Mouse (Mus musculus): ENCODE results near the gene Gm13090.

- TF ChIP-seq POLR2A (IDR thresholded peaks at IDR 0.05; ENCODE audit: low read depth, low read length) (no peak), CTCF (IDR thresholded peaks at IDR 0.05; ENCODE audit: extremely low read depth, insufficient read depth, insufficient read length, insufficient replicate concordance) (no peak)
Observed at GRCm38 (mm10) chr4:151130756-151131490, 41.6 kb downstream of the Gm13090 start.
